8 mouse cellular contexts compared by ENCODE assay signal in genomic region chr5:93282446-93283107, GRCm38 (mm10). TPM values are rescaled to one million over a fixed set of nuclear protein-coding genes. Genes with fewer than 3 reads are reported as not detected.
DNase-seq lines count a peak whose midpoint lies in the region; ATAC-seq and TF ChIP-seq lines count a peak whose summit lies in the region.

No protein-coding gene starts in this region.

- peak; percentile 41; the same call in 1 of the 2 replicates for TF ChIP-seq POLR2A in small intestine, adult 2 months (IDR thresholded peaks at IDR 0.05; ENCODE audit: low read depth, low read length)

- 82% methylated on average over 14 of the region's 14 CpGs for WGBS in hindbrain, embryonic 11.5 days
- 82% methylated on average over 14 of the region's 14 CpGs for WGBS in hindbrain, postnatal 0 days
- 35% methylated on average over 14 of the region's 14 CpGs for WGBS in small intestine, adult 2 months

- no peak for TF ChIP-seq CTCF in hindbrain, postnatal 0 days (IDR thresholded peaks at IDR 0.05; ENCODE audit: low read depth)
- TF ChIP-seq CTCF in small intestine, adult 2 months (IDR thresholded peaks at IDR 0.05; ENCODE audit: extremely low read depth, insufficient read length, insufficient replicate concordance, low read depth, low read length) = no peak

- peak; percentile 53; the same call in 1 of the 2 replicates for ATAC-seq in hindbrain, embryonic 11.5 days (ENCODE audit: low FRiP score)
- no peak for ATAC-seq in hindbrain, postnatal 0 days

- no peak overlapping the region for H3K9ac ChIP-seq in hindbrain, embryonic 11.5 days (ENCODE audit: low read depth, low read length)
- no peak overlapping the region for H3K9ac ChIP-seq in hindbrain, postnatal 0 days (replicated peaks; ENCODE audit: low read length)

- no peak overlapping the region for H3K4me3 ChIP-seq in hindbrain, embryonic 11.5 days (ENCODE audit: low read depth, low read length)
- H3K4me3 ChIP-seq in hindbrain, postnatal 0 days (ENCODE audit: low read length) = no peak overlapping the region
- no peak overlapping the region for H3K4me3 ChIP-seq in small intestine, adult 2 months (ENCODE audit: low read depth, low read length)

- no peak overlapping the region for H3K27ac ChIP-seq in hindbrain, embryonic 11.5 days (ENCODE audit: low read depth, low read length)
- no peak overlapping the region for H3K27ac ChIP-seq in hindbrain, postnatal 0 days
- H3K27ac ChIP-seq in small intestine, adult 2 months (ENCODE audit: insufficient read depth, low read depth, low read length) = peak overlapping the region; percentile 81

- no peak overlapping the region for H3K4me2 ChIP-seq in hindbrain, embryonic 11.5 days (replicated peaks; ENCODE audit: low read depth, low read length)
- no peak overlapping the region for H3K4me2 ChIP-seq in hindbrain, postnatal 0 days (ENCODE audit: low read depth, low read length)

- no peaks in the 10 kb centered on the region for H3K4me1 ChIP-seq in hindbrain, embryonic 11.5 days (replicated peaks; ENCODE audit: control insufficient read depth, insufficient read depth, low read length)
- no peaks in the 10 kb centered on the region for H3K4me1 ChIP-seq in hindbrain, postnatal 0 days (ENCODE audit: insufficient read depth, low read length)
- peaks cover 6% of the 10 kb centered on the region for H3K4me1 ChIP-seq in small intestine, adult 2 months (ENCODE audit: control insufficient read depth, insufficient read depth, insufficient read length, low read length)

- H3K27me3 ChIP-seq in hindbrain, embryonic 11.5 days (ENCODE audit: control insufficient read depth, insufficient read depth, low read length) = no peaks in the 10 kb centered on the region
- H3K27me3 ChIP-seq in hindbrain, postnatal 0 days (ENCODE audit: insufficient read depth, low read length) = no peaks in the 10 kb centered on the region
- H3K27me3 ChIP-seq in small intestine, adult 2 months (ENCODE audit: control insufficient read depth, insufficient read depth, low read length) = no peaks in the 10 kb centered on the region

- no peak for DNase-seq in hindbrain, embryonic 11.5 days (ENCODE audit: low spot score)
- DNase-seq in hindbrain, postnatal 0 days (ENCODE audit: low spot score) = no peak
- peak; percentile 96 for DNase-seq in gonadal fat pad, adult 2 months (ENCODE audit: low read depth)
- peak; percentile 48 to 79 for DNase-seq in kidney, postnatal 25 days
- DNase-seq in layer of hippocampus, postnatal 36 days = no peak
- DNase-seq in layer of hippocampus, adult 9-10 months (ENCODE audit: low spot score) = no peak
- no peak for DNase-seq in Muller cell, postnatal 12 days (ENCODE audit: inconsistent ontology term)

- no peaks in the 10 kb centered on the region for H3K9me3 ChIP-seq in hindbrain, embryonic 11.5 days (ENCODE audit: control insufficient read depth, low read length)
- H3K9me3 ChIP-seq in hindbrain, postnatal 0 days (ENCODE audit: low read length) = no peaks in the 10 kb centered on the region

- no peaks in the 10 kb centered on the region for H3K36me3 ChIP-seq in hindbrain, embryonic 11.5 days (ENCODE audit: control insufficient read depth, insufficient read depth, low read length)
- H3K36me3 ChIP-seq in hindbrain, postnatal 0 days (ENCODE audit: insufficient read depth, low read length) = peaks cover 4% of the 10 kb centered on the region; the same call in 1 of the 2 replicates
- H3K36me3 ChIP-seq in small intestine, adult 2 months (ENCODE audit: control insufficient read depth, insufficient read depth, low read length) = peaks cover 3% of the 10 kb centered on the region; the same call in 1 of the 2 replicates

RNA-seq across cellular contexts. Expression of gene Ccng2, which starts 15.5 kb away (rescaled TPM):
- polyA plus RNA-seq in hindbrain, embryonic 11.5 days (2014; fragmentation: Nextera tagmentation; extraction: Ambion mirVana) = 96.1 and 102 TPM in 2 replicates
- total RNA-seq in hindbrain, postnatal 0 days (2014; rRNA removed) = 38.6 and 45.3 TPM in 2 replicates
- polyA plus RNA-seq in hindbrain, postnatal 0 days (2015; fragmentation: Nextera tagmentation; extraction: Ambion mirVana) = 32.5 and 33.2 TPM in 2 replicates
- 20.9 and 24.9 TPM in 2 replicates for polyA plus RNA-seq in gonadal fat pad, adult 2 months (2012; rRNA removed)
- 13.6 and 149 TPM in 2 replicates for polyA plus RNA-seq in small intestine, adult 2 months (2012; rRNA removed)
- total RNA-seq in layer of hippocampus, postnatal 36 days (2021) = 10 to 100 TPM; 49.1 to 54.8 TPM

Comparison
In these comparisons a context has a peak if more than half of its experiments do, and no peak if none do; other contexts are left out.
1. DNase-seq: peak in gonadal fat pad, adult 2 months (single experiment) and kidney, postnatal 25 days (2 of 2); none in hindbrain, embryonic 11.5 days (single experiment), hindbrain, postnatal 0 days (single experiment), layer of hippocampus, postnatal 36 days (0 of 2), layer of hippocampus, adult 9-10 months (single experiment) and Muller cell, postnatal 12 days (single experiment).